Mouse (Mus musculus): Measurements from ENCODE around the gene Rin3. TPM values are rescaled to one million over a fixed set of nuclear protein-coding genes. Genes with fewer than 3 reads are reported as not detected.

Rin3 gene
- polyA plus RNA-seq, 1 experiment from 2014 or later: 1.9 TPM

DNA sequence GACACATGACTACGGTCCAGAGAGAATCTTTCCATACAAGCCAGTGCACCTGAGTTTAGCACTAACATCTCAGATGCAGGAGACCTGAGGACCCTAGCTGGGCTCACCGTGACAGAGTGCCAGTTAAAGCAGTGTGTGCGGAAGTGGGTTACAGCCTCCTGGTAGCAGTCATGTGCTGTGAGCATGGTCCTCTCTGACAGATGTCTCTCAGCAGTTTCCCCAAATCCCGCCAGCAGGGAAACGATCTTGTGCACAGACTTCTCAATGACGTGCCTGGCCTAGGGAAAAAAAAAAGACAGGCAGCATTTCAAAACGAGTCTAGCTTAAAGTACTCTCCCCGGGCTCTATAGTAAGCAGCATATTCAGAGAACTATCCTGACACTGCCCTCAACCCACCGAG lies 112.7 kb downstream of the Rin3 start:
- no peak overlapping the region for H3K4me3 ChIP-seq (ENCODE audit: low read depth, low read length)
- H3K27ac ChIP-seq (ENCODE audit: low read depth, low read length): no peak overlapping the region
- no peaks in the 10 kb centered on the region for H3K27me3 ChIP-seq (replicated peaks; ENCODE audit: control insufficient read depth, insufficient read depth, low read length)
- H3K4me2 ChIP-seq (ENCODE audit: low read length): no peak overlapping the region
- 75% methylated on average over 9 of the region's 9 CpGs for WGBS
- H3K36me3 ChIP-seq (ENCODE audit: control insufficient read depth, insufficient read depth, low read length): peaks cover 42% of the 10 kb centered on the region
- DNase-seq (ENCODE audit: low spot score) (no peak), ATAC-seq (no peak)
- H3K9ac ChIP-seq (ENCODE audit: low read length): no peak overlapping the region
- no peaks in the 10 kb centered on the region for H3K9me3 ChIP-seq (replicated peaks; ENCODE audit: control insufficient read depth, low read length)
- no peaks in the 10 kb centered on the region for H3K4me1 ChIP-seq (ENCODE audit: control insufficient read depth, insufficient read depth, low read length)

DNA sequence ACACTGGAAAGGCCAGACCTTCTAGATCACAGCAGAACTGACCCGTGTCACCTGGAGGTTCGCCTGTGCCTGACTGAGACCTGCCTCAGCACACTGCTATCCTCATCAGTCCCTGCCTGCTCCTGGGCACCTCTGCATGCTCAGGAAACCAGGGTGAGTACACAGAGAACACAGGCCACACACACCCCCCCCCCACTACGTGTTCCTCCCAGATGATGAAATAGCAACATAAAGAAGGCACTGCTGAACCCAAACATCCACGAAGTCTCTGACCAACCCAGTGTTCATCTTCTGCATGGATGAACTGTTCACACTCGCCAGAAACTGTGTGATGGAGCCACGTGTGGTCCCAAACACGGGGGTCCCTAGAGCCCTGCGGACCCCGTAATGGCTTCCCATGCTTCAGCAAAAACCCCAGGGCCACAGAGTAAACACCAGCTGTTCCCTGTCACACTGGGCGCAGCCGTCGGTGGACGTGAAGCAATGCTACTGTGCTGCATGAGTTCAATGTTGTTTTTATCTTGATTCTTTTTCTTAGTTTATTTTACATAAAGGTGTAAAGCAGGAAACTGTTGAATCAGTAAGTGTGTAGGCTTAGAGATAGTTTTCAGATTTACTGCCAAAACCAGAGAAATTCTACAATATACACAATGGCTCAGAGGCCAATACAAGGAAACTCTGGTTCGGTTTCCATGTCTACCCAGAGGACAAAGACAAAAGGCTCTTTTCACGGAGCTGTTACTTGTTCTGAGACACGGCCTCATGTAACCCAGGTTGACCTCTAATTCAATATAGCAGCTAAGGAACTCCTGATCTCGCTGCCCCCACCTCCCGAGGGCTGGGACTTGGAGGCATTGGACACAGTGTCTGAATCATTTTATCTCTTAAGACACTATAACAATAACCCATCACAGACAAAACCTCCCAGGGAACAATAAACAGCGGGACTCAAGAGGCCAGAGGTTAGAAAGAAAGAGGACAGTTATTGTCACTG lies 113.4 kb downstream of the Rin3 start:
- ATAC-seq (peak; percentile 52; the same call in 1 of the 2 replicates), DNase-seq (ENCODE audit: low spot score) (no peak)
- Histone ChIP-seq H3K9me3 (replicated peaks; ENCODE audit: control insufficient read depth, low read length) (no peaks in the 10 kb centered on the region), H3K27me3 (replicated peaks; ENCODE audit: control insufficient read depth, insufficient read depth, low read length) (no peaks in the 10 kb centered on the region), H3K27ac (ENCODE audit: low read depth, low read length) (no peak overlapping the region), H3K9ac (ENCODE audit: low read length) (no peak overlapping the region), H3K4me2 (ENCODE audit: low read length) (no peak overlapping the region), H3K36me3 (ENCODE audit: control insufficient read depth, insufficient read depth, low read length) (peaks cover 43% of the 10 kb centered on the region), H3K4me3 (ENCODE audit: low read depth, low read length) (no peak overlapping the region), H3K4me1 (ENCODE audit: control insufficient read depth, insufficient read depth, low read length) (no peaks in the 10 kb centered on the region)
- 50% methylated on average over 19 of the region's 19 CpGs for WGBS

DNA sequence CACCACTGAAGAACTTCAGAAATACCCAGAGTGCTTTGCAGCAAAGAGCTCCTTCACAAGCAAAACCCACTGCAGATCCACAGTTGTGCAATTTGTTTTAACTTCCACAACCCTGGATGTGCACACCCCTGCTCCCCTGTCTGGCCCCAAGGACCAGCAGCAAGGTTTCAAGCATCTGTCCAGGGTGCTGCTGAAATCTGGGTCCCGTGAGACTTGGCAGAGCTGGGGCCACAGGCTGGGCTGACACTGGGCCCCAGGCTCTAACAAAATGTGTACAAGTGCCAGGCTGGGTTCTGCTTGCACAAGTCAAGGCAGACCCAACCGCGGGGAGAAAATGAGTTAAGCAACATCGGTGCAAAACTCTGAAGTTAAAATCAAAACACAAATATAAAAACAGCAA lies 115.7 kb downstream of the Rin3 start:
- Histone ChIP-seq H3K36me3 (ENCODE audit: control insufficient read depth, insufficient read depth, low read length) (peaks cover 63% of the 10 kb centered on the region), H3K27me3 (replicated peaks; ENCODE audit: control insufficient read depth, insufficient read depth, low read length) (no peaks in the 10 kb centered on the region), H3K9me3 (replicated peaks; ENCODE audit: control insufficient read depth, low read length) (no peaks in the 10 kb centered on the region), H3K9ac (ENCODE audit: low read length) (no peak overlapping the region), H3K4me2 (ENCODE audit: low read length) (no peak overlapping the region), H3K27ac (ENCODE audit: low read depth, low read length) (no peak overlapping the region), H3K4me1 (ENCODE audit: control insufficient read depth, insufficient read depth, low read length) (no peaks in the 10 kb centered on the region), H3K4me3 (ENCODE audit: low read depth, low read length) (no peak overlapping the region)
- no peak for DNase-seq (ENCODE audit: low spot score)
- 93% methylated on average over 4 of the region's 4 CpGs for WGBS
- no peak for ATAC-seq

DNA sequence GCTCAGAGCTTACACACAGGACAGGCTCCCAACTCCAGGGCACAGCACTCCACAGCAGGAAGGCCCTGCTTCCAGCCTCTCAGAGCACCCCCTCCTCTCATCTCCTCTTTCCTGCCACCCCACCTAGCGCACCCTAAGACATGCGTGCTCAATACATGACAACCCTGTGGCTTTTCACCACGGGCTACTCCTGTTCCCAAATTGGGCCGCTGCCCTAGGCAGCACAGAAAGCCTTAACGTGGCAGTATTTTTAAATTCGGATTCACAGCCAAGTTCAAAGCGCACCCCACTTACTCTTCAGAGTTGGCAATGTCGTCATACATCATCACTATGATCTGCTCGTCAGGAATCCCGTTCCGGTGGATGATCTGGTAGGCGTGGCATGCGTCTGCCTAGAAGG lies 130.3 kb downstream of the Rin3 start:
- no peak for DNase-seq (ENCODE audit: low spot score)
- Histone ChIP-seq H3K4me2 (ENCODE audit: low read length) (no peak overlapping the region), H3K36me3 (ENCODE audit: control insufficient read depth, insufficient read depth, low read length) (no peaks in the 10 kb centered on the region), H3K27ac (ENCODE audit: low read depth, low read length) (no peak overlapping the region), H3K9ac (ENCODE audit: low read length) (no peak overlapping the region), H3K27me3 (replicated peaks; ENCODE audit: control insufficient read depth, insufficient read depth, low read length) (no peaks in the 10 kb centered on the region), H3K4me1 (ENCODE audit: control insufficient read depth, insufficient read depth, low read length) (no peaks in the 10 kb centered on the region), H3K9me3 (replicated peaks; ENCODE audit: control insufficient read depth, low read length) (no peaks in the 10 kb centered on the region), H3K4me3 (ENCODE audit: low read depth, low read length) (no peak overlapping the region)
- 90% methylated on average over 13 of the region's 13 CpGs for WGBS
- ATAC-seq: no peak

DNA sequence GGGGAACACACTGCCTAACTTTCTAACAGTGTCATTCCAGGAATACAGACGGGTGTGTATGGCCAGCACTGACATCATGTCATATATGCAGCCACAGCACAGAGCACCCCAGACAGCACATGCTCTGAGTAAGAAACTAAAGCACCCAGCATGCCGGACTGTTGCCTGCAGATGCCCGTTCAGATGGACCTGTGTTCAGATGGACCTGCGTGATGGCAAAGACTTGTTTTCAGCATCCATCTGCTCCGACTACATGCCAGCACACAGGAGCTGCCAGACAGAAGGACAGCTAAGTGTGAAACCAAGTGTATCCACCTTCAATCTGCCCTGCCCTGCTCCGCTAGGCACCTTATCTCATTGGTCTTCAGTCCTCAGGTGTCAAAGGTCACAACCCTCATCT lies 131.8 kb downstream of the Rin3 start:
- H3K27ac ChIP-seq (ENCODE audit: low read depth, low read length): no peak overlapping the region
- H3K9ac ChIP-seq (ENCODE audit: low read length): no peak overlapping the region
- H3K4me1 ChIP-seq (ENCODE audit: control insufficient read depth, insufficient read depth, low read length): peaks cover 4% of the 10 kb centered on the region; the same call in 1 of the 2 replicates
- H3K9me3 ChIP-seq (replicated peaks; ENCODE audit: control insufficient read depth, low read length): no peaks in the 10 kb centered on the region
- H3K4me2 ChIP-seq (ENCODE audit: low read length): no peak overlapping the region
- ATAC-seq: no peak
- DNase-seq (ENCODE audit: low spot score): no peak
- no peaks in the 10 kb centered on the region for H3K36me3 ChIP-seq (ENCODE audit: control insufficient read depth, insufficient read depth, low read length)
- no peaks in the 10 kb centered on the region for H3K27me3 ChIP-seq (replicated peaks; ENCODE audit: control insufficient read depth, insufficient read depth, low read length)
- 91% methylated on average over 6 of the region's 6 CpGs for WGBS
- H3K4me3 ChIP-seq (ENCODE audit: low read depth, low read length): no peak overlapping the region

DNA sequence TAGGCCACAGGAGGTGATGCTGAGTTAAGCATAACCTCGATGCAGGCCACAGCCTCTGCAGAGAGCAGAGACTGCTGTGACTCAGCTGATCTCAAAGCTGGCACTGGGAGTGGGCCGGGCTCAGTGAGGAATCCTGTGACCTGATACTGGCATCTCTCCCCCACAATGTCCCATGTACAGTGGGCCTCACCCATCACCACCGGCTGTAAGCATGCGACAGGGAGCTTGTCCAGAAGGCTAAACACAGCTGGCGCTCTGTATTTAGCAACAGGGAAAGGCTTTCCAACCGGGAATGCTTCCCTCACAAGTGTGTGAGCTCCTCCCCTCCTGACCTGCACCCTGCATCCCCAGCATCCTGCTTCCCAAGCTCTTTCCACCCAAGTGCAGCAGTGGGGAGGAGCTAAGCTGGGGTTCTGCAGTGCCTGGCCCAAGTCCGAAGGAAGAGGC lies 133.6 kb downstream of the Rin3 start:
- no peak for DNase-seq (ENCODE audit: low spot score)
- no peak overlapping the region; the same call in 1 of the 2 replicates for H3K27ac ChIP-seq (ENCODE audit: low read depth, low read length)
- no peaks in the 10 kb centered on the region for H3K9me3 ChIP-seq (replicated peaks; ENCODE audit: control insufficient read depth, low read length)
- no peaks in the 10 kb centered on the region for H3K27me3 ChIP-seq (replicated peaks; ENCODE audit: control insufficient read depth, insufficient read depth, low read length)
- 52% methylated on average over 7 of the region's 7 CpGs for WGBS
- H3K4me2 ChIP-seq (ENCODE audit: low read length): no peak overlapping the region
- peak; percentile 10; the same call in 1 of the 2 replicates for ATAC-seq
- H3K4me1 ChIP-seq (ENCODE audit: control insufficient read depth, insufficient read depth, low read length): peaks cover 4% of the 10 kb centered on the region; the same call in 1 of the 2 replicates
- no peak overlapping the region for H3K9ac ChIP-seq (ENCODE audit: low read length)
- no peak overlapping the region for H3K4me3 ChIP-seq (ENCODE audit: low read depth, low read length)
- H3K36me3 ChIP-seq (ENCODE audit: control insufficient read depth, insufficient read depth, low read length): no peaks in the 10 kb centered on the region

DNA sequence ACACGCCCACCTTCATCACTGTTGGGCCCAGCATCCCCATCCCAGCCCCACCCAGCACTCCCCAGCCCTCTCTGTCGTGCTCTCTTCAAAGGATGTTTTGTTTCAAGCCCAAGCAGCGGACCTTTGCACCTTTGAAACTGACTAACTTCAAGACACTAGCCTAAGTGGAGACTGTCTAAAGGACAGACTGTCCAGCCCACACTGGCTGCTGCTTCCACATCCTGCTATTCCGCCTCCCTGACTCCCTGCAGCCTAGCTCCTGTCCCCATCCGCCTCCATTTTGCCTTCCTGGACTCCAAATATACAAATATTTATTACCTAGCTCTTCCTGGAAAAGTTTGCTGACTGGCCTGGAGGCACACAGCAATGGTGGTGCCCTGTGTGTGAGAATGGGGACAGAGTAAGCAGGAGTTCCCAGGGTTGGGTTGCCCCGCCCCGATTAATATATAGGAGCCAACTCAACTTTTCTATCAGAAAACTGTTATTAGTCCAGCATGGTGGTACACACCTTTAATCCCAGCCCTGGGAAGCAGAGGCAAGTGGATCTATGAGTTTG lies 134.2 kb downstream of the Rin3 start:
- Histone ChIP-seq H3K4me3 (ENCODE audit: low read depth, low read length) (no peak overlapping the region), H3K27ac (ENCODE audit: low read depth, low read length) (no peak overlapping the region), H3K27me3 (replicated peaks; ENCODE audit: control insufficient read depth, insufficient read depth, low read length) (no peaks in the 10 kb centered on the region), H3K4me2 (ENCODE audit: low read length) (no peak overlapping the region), H3K36me3 (ENCODE audit: control insufficient read depth, insufficient read depth, low read length) (no peaks in the 10 kb centered on the region), H3K9me3 (replicated peaks; ENCODE audit: control insufficient read depth, low read length) (no peaks in the 10 kb centered on the region), H3K4me1 (ENCODE audit: control insufficient read depth, insufficient read depth, low read length) (peaks cover 4% of the 10 kb centered on the region; the same call in 1 of the 2 replicates), H3K9ac (ENCODE audit: low read length) (no peak overlapping the region)
- ATAC-seq (peak; percentile 34; the same call in 1 of the 2 replicates), DNase-seq (ENCODE audit: low spot score) (no peak)
- 77% methylated on average over 7 of the region's 7 CpGs for WGBS

DNA sequence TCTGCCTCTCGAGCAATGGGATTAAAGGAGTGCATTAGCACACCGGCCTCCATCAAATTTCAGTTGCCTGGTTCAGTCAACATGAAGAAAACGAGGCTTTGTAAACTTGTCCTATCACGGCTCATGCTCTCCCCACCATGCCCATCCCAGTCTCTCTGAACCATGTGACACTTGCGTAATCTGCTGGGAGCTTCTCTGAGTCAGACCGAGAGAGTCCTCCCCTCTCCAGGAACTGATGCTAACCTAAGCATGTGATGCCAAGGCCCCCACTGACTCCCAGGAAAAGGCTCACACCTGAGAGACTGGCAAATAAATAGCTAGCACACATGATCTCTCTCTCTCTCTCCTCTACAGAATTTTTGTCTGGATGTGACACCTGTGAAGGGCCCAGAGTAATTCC lies 134.9 kb downstream of the Rin3 start:
- ATAC-seq (no peak), DNase-seq (ENCODE audit: low spot score) (no peak)
- H3K36me3 ChIP-seq (ENCODE audit: control insufficient read depth, insufficient read depth, low read length): no peaks in the 10 kb centered on the region
- no peaks in the 10 kb centered on the region for H3K27me3 ChIP-seq (replicated peaks; ENCODE audit: control insufficient read depth, insufficient read depth, low read length)
- WGBS: 93% methylated on average over 6 of the region's 6 CpGs
- no peak overlapping the region for H3K4me2 ChIP-seq (ENCODE audit: low read length)
- peaks cover 4% of the 10 kb centered on the region; the same call in 1 of the 2 replicates for H3K4me1 ChIP-seq (ENCODE audit: control insufficient read depth, insufficient read depth, low read length)
- no peak overlapping the region for H3K9ac ChIP-seq (ENCODE audit: low read length)
- H3K9me3 ChIP-seq (replicated peaks; ENCODE audit: control insufficient read depth, low read length): no peaks in the 10 kb centered on the region
- H3K4me3 ChIP-seq (ENCODE audit: low read depth, low read length): no peak overlapping the region
- no peak overlapping the region for H3K27ac ChIP-seq (ENCODE audit: low read depth, low read length)

DNA sequence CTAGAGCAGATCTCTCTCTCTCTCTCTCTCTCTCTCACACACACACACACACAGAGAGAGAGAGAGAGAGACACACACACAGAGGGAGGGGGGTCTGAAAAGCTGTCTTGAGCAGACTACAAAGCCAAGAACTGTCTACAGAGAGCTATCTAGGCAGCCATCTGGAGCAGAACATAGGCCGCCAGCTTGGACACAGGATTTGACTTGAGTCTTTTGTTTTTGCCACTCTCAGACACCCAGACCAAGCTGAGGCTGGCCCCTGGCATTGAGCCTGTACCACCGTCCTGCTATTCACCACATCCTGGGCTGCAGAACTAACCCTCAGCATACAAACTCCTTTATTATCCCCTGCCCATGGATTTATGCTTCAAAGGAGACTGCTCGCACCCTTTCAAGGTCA lies 136.7 kb downstream of the Rin3 start:
- 0 out of 2 replicates have a peak, but pooled peaks have one; percentile 46 for ATAC-seq

More for the DNA sequence above, 136.7 kb downstream of the Rin3 start:
- Histone ChIP-seq H3K36me3 (ENCODE audit: control insufficient read depth, insufficient read depth, low read length) (no peaks in the 10 kb centered on the region), H3K4me2 (ENCODE audit: low read length) (no peak overlapping the region), H3K27ac (ENCODE audit: low read depth, low read length) (no peak overlapping the region; the same call in 1 of the 2 replicates), H3K4me3 (ENCODE audit: low read depth, low read length) (no peak overlapping the region), H3K9me3 (replicated peaks; ENCODE audit: control insufficient read depth, low read length) (no peaks in the 10 kb centered on the region), H3K9ac (ENCODE audit: low read length) (no peak overlapping the region), H3K4me1 (ENCODE audit: control insufficient read depth, insufficient read depth, low read length) (peaks cover 4% of the 10 kb centered on the region; the same call in 1 of the 2 replicates), H3K27me3 (replicated peaks; ENCODE audit: control insufficient read depth, insufficient read depth, low read length) (no peaks in the 10 kb centered on the region)
- 35% methylated on average over 3 of the region's 3 CpGs for WGBS
- peak; percentile 51 for DNase-seq (ENCODE audit: low spot score)
